Mouse (Mus musculus): ENCODE measurements at regions not wholly inside any gene's neighbourhood (a gene's known extent, or its start where the extent isn't known, plus 50 kb on each side); places are given as distances from the start of the nearest gene placed in this dataset.

GRCm38 (mm10) chr1:119189461-119190066 lies 136.1 kb upstream of the Gli2 start:
- no peak for DNase-seq

- DNase-seq = no peak
Observed at GRCm38 (mm10) chr1:119187301-119187700, 133.9 kb upstream of the Gli2 start.

- DNase-seq = no peak
Observed at GRCm38 (mm10) chr1:119186856-119187255, 133.4 kb upstream of the Gli2 start.

- no peak for DNase-seq
Observed at GRCm38 (mm10) chr1:119183558-119184270, 130.3 kb upstream of the Gli2 start.

GRCm38 (mm10) chr1:119173030-119173756 lies 119.8 kb upstream of the Gli2 start:
- no peak for DNase-seq

- DNase-seq = no peak
Observed at GRCm38 (mm10) chr1:119167443-119167842, 114.0 kb upstream of the Gli2 start.

- no peak for DNase-seq
Observed at GRCm38 (mm10) chr1:119166286-119166685, 112.9 kb upstream of the Gli2 start.

- DNase-seq = no peak
Observed at GRCm38 (mm10) chr1:119164811-119165210, 111.4 kb upstream of the Gli2 start.

- DNase-seq = no peak
Observed at GRCm38 (mm10) chr1:119163846-119164245, 110.4 kb upstream of the Gli2 start.

- no peak for DNase-seq
Observed at GRCm38 (mm10) chr1:119163114-119163740, 109.8 kb upstream of the Gli2 start.

- no peak for DNase-seq
Observed at GRCm38 (mm10) chr1:119161751-119162150, 108.3 kb upstream of the Gli2 start.

- DNase-seq = no peak
Observed at GRCm38 (mm10) chr1:119160354-119160753, 106.9 kb upstream of the Gli2 start.

GRCm38 (mm10) chr1:119157171-119157700 lies 103.8 kb upstream of the Gli2 start:
- no peak for DNase-seq

GRCm38 (mm10) chr1:119153619-119154018 lies 100.2 kb upstream of the Gli2 start:
- DNase-seq = no peak

GRCm38 (mm10) chr1:119152776-119153175 lies 99.4 kb upstream of the Gli2 start:
- DNase-seq = peak; percentile 5

- DNase-seq = no peak
Observed at GRCm38 (mm10) chr1:119147506-119147905, 94.1 kb upstream of the Gli2 start.

GRCm38 (mm10) chr1:119143808-119144207 lies 90.4 kb upstream of the Gli2 start:
- DNase-seq = no peak

GRCm38 (mm10) chr1:119129039-119129438 lies 75.6 kb upstream of the Gli2 start:
- no peak for DNase-seq

- DNase-seq = no peak
Observed at GRCm38 (mm10) chr1:119125561-119125960, 72.1 kb upstream of the Gli2 start.

- DNase-seq = no peak
Observed at GRCm38 (mm10) chr1:119124798-119125197, 71.4 kb upstream of the Gli2 start.

- DNase-seq = no peak
Observed at GRCm38 (mm10) chr1:119124063-119124462, 70.6 kb upstream of the Gli2 start.

- DNase-seq = no peak
Observed at GRCm38 (mm10) chr1:119123402-119123801, 70.0 kb upstream of the Gli2 start.

- no peak for DNase-seq
Observed at GRCm38 (mm10) chr1:119122975-119123374, 69.6 kb upstream of the Gli2 start.

Measured in adrenal gland, postnatal 25 days (tissue).